Mouse (Mus musculus) cerebellum, postnatal 10 days (tissue): ENCODE data around the gene Khdc4.

Experiments
- DNase-seq, 2 experiments: peaks; one replicate each; pipeline ENCODE4 v3.0.0; 2021; ENCODE audit warnings: mixed read lengths in 2 of 2

Gene Khdc4

DNA sequence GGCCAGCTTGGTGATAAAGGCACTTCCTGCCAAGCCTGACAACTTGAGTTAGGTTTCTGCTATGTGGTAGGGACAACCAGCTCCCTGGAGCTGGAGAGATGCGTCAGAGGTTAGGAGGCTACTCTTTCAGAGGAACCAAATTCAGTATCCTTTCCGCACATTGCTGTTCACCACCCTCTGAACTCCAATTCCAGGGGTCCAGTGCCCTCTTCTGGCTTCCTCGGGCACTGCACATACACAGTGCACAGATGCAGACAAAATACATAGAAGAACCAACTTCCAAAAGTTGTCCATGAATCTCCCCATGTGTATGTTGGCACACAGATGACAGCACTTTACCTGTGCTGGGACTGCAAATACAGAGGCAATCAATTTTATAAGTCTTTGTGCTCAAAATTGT, 53.0 kb downstream of the Khdc4 start:
- DNase-seq = peak; percentile 73 to 75

- no peak for DNase-seq
These were observed 54.5 kb downstream of the Khdc4 start for GRCm38 (mm10) chr3:88740147-88740546.

DNA sequence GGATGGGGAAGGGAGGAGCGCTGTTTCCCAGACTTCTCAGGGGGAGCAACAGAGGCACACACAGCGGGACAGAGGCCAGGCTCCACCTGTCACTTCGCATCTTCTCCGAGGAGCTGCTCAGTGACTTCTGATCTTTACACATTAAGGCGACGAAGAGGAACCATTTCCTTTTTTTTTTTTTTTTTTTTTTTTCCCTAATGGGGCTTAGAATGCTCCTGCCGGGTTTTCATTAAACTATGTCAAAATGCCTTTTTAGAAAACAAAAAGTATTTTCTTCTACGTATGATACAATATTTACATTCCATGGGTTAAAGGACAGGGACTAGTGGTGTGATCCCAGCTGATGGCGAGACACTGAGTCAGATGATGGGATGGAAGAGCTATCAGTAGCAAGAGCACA, 59.9 kb downstream of the Khdc4 start:
- DNase-seq = peak in 1 of 2 experiments; percentile 22

DNA sequence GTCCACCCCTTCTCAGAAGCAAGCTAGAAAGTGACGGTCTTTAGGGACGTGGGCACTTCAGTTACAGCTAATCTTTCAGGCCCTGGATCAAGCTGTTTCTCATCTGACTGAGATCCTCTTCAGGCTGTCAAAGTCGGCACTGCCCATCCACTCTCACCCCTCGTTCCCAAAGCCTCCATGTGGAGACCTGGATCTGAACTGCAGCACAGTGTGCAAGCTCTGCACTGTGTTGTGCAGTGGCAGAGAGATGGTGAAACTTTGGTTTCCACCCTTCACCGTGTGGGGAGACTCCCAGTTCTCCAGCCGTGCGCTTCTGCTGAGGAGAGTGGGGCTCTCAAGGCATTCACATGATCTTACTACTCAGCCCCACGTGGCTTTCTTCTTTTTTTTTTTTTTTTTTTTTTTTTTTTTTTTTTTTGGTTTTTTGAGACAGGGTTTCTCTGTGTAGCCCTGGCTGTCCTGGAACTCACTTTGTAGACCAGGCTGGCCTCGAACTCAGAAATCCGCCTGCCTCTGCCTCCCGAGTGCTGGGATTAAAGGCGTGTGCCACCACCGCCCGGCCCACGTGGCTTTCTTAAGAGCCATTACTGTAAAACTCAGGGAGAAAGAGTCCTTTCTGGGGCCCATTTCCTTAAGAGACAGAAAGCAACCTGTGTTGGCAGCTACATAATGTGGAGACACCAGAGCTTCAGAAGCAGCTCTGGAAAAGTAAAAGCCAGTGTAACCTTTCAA, 60.7 kb downstream of the Khdc4 start:
- DNase-seq = no peak

GRCm38 (mm10) chr3:88746871-88747231, 61.2 kb downstream of the Khdc4 start:
- DNase-seq = peak in 1 of 2 experiments; percentile 25

- no peak for DNase-seq
These were observed 68.7 kb downstream of the Khdc4 start for GRCm38 (mm10) chr3:88754283-88754682.

- no peak for DNase-seq
These were observed 69.9 kb downstream of the Khdc4 start for GRCm38 (mm10) chr3:88755541-88755940.

DNA sequence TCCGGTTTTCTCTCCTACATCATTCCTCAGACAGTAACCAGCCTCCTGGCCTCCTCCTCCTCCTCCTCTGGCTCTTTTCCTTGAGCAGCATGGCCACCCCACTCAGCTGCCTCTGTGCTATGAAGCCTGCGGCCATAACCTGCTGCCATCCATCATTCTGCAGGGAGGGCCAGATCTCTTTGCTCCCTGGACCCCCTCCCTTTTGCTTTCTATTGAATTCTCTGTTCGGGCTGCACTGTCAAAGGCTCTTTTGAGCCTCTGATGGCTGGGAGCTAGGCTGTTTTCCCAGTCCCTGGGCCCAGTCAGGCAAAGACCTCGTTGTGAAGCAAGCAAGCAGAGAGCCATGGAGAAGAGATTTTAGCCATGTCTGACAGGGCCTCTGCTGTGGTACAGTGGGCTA, 70.7 kb downstream of the Khdc4 start:
- peak; percentile 28 to 49 for DNase-seq

GRCm38 (mm10) chr3:88758045-88758500, 72.5 kb downstream of the Khdc4 start:
- peak; percentile 90 to 94 for DNase-seq

DNA sequence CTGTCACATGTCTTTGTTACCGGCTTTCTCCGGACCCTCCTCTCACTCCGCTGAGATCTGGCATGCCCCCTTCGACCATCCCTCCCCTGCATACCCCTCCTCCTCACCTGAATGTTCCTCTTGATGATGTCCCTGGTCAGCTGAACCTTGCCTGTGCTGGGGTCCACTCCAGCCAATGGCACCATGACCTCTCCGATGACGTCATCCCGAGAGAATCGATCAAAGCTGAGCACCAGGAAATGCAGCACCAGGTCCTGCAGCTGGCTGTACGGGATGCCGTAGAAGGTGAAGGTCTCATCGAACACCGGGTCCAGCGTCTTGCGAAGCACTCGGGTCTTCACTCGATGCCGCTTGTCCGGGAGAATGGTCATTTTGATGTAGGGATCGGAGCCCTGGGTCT, 76.0 kb downstream of the Khdc4 start:
- DNase-seq = no peak

DNA sequence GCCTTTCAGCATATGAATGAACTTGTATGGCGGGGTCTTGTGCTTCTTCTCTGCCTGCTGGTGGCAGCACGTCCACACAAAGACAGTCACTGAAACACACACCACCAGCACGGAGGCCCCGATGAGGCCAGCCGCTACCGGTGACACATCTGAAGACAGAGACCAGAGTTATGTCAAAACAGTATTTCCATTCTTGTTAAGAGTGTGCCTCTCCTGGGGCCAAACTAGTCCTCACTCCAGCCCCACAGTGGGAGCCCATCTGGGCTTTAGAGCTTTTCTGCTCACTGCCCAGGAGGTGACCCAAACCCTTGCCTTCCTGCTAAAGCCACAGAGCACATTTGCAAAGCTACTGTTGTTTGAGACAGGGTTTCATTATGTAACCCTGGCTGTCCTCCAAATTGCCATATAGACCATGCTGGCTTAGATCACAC, 76.8 kb downstream of the Khdc4 start:
- no peak for DNase-seq
